Mouse (Mus musculus) lung, adult 18-20 months (tissue): Measurements from ENCODE around the gene Mettl24.
"Not testable (repeated sequence)": the region's sequence is repeated elsewhere in the genome, so short reads cannot be mapped to it uniquely, and the experiment has no call there.

ENCODE experiments used
- DNase-seq, 2 experiments: peaks; one replicate each; pipeline ENCODE4 v3.0.0; 2022; ENCODE audit warnings: mixed read lengths in 2 of 2

Gene Mettl24

DNA sequence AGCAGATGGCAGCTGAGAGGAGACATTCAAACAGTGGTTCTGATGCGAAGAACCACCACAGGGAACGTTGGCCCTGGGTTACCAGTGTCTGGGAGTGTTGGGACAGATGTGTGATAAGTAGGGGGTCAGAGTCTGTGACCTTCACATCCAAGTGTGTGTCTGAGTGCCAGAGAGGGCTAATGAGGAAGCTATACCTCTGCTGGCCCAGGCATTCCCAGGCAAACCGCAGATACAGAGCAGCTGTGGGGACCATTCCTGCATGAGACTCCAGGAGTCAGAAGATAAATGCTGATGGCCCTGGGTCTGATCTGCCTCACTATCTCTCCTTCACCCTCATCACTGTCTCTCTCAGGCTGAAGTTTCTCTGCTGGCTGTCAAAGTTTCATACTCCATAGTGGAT is 57.6 kb downstream of the Mettl24 start:
- DNase-seq, result no peak

DNA sequence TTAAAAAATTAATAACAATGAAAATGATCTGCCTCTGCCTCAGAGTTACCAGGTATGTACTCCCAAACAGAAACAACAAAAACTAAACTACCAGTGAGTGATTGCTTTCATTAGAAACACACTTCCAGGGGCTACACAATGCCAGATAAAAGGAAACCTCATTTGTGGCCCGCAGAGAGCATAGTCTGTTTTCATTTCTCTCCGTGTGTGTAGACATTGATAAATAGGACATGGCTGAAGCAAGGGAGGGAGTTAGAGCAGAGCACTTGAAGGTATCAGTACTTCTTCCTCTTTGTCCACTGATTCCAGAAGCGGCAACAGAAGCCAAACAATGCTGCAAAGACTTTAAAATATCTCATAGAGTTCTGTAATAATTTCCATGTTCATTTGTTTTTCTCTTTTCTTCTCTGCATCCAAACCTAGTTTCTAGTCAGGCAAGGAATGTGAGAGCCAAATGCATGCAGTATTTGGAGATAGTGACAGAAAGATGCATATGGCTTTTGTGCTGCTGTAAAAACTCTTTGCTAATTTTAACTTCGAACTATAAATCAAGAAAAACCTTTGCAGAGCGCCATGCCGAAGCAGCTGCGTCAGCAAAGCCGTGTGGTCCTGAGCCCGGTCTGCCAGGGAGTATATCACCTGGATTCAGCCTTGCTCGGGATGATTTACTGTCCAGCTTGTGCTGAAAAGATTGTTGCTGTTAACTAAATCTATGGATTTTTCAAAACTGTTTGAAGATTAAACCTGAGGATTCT is 67.4 kb downstream of the Mettl24 start:
- DNase-seq, result no peak

DNA sequence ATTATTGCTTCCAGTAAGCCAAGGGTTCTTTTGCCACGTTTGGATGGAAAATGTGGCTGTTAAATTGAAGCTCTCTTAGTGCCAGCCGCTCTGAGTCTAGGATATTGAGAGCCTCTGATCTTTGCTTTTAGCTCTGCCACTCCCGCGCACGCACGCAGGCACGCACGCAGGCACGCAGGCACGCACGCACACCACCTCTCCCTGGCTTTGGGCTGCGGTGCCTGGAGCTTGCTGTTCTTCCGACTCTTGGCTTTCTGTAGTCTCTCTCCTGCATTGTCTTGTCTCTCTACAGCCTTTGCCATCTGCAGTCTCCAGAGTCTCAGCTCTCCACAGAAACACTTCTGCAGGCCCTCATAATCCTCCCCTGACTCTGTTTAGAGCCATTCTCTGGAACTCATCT is 68.1 kb downstream of the Mettl24 start:
- no peak for DNase-seq

DNA sequence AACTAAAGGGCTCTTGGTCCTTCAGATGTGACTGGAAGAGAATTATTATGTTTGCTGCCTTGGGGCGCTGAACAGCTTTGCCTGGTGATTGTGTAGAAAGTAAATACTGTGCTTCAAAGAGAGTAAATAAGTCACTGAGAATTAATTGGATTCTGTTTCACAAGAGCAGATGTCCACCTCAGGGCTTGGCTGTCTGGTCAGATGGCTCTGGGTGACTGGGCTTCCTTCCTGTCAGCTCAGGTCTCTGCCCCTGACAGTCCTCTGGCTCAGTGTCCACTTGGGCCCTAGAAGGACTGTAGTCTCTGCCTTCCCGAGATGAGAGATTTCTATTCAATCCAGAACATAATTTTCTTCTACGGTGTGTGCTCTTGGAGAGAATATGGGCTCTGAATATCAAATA is 70.0 kb downstream of the Mettl24 start:
- no peak for DNase-seq

DNA sequence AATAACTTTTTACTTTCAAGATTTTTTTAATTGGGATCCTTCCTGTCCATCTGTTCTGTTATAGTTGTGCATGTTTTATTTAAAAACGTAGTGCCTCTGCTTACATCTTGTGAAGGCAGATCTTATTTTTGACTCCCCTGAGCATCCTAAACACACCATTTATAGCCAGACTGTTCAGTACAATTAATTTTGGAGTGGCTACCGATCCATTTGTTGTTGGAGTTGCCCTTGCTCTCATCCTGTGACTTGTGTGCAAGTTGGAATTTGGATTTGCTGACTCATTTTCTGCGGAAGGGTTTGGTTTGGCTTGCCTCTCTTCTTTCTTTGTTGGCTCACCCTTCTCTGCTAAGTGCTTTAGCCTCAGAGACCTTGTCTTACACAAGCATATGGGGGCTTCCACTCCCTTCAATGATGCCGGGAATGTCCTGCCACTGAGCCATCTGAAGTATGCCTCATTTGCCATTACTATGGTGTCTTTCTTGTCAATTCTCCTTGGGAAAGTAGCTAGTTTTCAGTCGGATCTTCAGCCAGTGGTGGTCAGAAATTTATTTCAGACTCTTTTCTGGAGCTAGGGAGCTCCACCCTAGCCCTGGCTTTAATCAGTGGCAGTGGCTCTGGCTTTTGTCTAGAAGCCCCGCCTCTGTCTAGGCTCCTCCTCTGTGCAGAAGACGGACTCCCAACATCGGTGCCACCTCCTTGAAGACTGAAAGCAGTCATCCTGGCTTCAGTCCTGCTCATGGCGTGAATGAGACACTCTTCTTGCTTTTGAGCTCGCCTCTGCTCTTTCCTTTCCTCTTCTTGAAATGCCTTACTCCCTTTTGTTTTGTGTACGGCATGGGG is 75.3 kb downstream of the Mettl24 start:
- DNase-seq, result peak; percentile 21 to 22

DNA sequence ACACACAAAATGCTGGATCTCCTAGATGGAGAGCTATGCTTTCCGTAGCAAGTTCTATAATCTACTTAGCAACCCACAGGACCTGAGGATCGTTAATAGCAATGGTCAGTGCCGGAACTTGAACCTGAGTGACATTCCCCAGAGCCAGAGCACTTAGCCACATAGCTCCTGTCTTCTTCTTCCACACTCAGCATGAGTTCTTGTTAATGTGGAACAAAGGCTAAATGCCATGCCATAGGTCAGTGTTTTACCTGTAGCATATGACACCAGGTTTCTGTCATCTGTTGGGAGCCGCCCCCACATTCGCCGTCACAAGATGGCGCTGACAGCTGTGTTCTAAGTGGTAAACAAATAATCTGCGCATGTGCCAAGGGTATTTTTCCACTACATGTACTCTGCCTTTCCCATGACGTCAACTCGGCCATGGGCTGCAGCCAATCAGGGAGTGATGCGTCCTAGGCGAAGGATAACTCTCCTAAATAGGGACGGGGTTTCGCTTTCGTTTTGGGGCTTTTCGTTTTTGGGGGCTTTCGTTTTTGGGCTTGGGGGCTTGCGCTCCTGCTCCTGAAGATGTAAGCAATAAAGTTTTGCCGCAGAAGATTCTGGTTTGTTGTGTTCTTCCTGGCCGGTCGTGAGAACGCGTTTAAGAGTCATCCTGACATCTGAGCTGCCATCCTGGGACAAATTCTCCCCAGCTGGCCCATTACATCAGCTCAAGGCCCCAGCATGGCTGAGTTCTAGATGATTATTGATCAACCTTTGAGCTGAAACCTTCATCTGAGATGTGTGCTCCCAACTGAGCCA is 76.5 kb downstream of the Mettl24 start:
- not testable (repeated sequence) for DNase-seq

DNA sequence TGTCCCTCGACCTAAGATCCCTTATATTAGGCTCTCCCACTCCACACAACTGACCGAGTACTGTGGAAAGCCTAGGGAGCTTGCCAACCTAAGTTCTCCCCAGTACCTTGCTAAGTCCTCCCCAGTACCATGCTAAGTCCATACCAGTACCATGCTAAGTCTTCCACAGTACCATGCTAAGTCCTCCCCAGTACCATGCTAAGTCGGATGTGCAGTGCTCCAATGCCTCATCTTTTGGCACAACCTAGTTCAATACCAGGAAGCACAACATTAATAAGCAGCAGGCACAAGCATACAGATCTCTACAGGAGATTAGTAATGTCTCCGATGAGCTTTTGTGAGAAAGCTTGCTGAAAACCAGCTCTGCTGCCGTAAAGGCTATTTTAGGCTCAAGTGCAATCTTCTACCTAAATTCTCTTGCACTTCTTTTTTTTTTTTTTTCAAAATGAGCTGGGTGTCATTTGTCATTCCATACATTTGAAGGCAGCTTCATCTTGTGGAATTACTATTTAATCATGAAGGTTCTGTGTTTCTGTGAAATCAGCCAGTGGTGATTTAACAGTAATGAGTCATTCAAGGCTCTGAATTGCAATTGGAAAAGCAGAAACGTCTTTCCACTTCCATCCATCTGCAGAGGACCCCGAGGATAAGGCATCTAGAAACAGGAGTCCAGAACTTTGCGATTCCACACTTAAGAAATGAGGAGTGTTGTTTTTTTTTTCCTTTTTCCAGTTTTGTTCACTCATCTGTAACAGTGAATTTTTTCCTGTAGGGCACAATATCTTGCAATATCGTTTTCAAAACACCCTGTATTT is 77.3 kb downstream of the Mettl24 start:
- no peak for DNase-seq

DNA sequence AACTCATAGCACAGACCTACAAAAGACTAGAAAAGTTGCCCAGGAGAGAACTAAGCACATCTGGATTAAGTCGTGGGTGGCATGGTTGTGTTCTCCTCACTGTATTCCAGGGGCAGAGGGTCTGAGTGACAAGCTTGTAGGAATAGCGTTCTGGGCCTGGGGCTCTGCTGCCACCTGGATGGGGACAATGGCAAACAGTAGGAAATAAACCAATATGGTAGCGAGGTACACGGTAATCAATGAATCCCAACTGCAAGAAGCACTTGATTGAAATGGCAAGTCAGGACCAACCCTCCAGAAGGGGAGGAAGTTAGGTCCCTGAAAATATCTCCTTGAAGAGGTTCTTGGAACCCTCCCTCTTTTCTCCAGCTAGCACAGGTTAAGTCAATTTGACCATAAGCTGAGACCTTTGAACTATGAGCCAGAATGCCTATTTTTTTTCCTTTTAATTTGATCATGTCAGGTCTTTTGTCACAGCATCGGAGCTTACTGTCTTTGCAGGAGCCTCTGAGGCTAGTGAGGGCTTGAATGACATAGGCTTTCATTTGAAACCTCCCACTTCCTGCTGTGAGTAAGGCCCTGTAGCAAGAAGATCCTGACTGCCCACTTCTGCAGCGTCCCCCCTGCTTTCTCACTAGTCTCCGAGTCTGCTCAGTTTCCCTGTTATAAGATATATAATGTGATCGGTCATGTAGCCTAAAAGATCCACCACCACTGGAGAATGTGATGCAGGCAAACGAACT is 78.1 kb downstream of the Mettl24 start:
- DNase-seq, result no peak

DNA sequence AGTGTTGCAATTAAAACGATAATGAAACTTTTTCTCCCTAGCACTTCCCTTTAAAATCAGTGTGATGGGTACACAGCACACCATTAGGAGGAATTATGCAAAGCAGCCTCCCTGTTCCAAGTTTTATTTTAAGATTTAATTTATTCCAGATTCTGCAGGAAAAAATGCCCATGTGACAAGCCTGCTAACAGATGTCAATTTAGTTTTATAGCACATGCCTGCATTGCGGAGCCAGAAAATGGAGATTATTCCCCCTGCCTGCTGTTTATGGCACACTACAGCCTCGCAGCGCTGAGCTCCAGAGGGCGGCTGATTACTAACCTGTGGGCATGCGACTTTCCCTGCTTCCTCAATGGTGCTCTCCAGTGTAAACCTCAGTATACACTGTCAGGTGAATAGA is 79.5 kb downstream of the Mettl24 start:
- DNase-seq, result no peak

DNA sequence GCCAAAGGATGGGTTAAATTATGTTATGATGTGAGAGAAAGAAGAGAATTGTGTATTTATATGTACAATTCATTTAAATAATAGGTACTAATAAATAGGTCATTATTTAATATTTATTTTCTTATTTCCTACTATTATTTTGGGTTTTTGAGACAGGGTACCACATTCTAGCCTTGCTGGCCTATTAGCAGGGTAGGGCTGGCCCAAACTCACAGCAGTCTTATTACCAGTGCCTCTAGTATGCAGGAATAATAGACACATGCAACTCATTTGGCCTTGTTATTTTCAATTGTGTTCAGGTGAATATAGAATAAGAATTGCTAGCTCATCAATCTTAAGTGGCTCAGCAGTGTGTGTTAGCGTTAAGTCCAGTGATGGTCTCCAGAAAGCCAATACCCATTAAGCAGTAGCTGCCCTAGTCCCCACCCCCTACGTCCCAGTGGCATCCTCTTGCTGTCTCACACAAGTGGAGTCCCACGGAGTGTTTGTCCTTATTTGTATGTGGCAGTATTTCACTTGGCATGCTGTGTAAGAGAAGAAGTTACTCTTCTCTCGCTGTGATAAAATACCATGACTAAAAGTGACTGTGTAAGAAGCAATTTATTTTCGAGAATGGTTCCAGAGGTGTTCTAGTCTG is 80.1 kb downstream of the Mettl24 start:
- no peak for DNase-seq

DNA sequence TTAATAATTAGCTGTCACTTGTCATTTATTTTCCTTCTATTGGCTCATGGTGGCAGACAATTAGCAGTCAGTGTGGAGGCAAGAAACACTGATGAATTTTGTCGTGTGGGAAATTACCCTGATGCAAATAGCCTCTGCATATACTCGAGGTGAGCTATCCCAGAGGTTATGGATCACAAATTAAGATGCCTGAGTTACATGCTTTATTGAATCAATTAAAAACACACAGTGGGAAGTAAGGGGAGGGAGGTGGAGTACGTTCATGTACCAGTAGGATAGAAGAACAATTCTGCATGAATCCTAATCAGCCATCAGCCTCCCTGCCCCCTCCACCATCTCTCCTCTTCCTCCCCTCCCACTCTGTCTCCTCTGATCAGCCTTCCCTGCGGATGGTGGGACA is 89.2 kb downstream of the Mettl24 start:
- no peak for DNase-seq

DNA sequence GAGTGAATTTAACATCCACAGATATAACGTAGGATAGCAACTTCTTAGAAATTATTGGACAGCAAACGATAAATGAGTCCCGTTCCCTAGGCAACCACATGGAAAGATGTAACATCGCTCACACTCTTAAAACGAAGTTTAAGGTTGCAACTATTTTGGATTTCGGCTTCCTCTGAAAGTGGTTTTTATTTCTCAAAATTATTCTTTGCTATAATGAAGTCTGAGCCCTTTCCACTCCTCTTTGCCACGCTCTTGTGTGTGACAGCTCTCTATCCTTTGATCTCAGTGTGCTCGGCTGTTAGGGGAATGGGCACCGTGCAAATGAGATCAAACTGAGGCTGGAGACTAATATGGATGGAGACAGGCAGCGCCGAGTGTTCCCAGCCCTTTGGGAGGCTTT is 92.1 kb downstream of the Mettl24 start:
- no peak for DNase-seq

DNA sequence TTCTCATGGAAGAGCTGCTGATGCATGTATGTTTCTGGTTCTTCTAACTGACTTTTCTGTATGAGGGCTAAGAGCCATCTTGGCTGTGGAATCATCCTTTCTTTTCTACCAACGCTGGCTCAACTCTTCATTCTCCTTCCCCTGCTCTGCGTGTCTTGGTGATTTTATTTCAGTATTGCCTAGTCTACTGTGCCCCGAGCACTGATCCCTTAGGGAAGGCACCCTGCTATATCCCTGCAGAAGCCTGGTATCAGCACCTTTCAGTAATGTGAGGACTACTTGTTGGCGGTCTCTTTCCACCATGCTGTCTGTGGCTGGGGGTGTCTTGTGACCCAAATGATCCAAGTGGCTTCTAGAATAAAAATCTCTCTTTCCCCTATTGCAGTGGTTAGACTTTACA is 92.6 kb downstream of the Mettl24 start:
- DNase-seq, result no peak

DNA sequence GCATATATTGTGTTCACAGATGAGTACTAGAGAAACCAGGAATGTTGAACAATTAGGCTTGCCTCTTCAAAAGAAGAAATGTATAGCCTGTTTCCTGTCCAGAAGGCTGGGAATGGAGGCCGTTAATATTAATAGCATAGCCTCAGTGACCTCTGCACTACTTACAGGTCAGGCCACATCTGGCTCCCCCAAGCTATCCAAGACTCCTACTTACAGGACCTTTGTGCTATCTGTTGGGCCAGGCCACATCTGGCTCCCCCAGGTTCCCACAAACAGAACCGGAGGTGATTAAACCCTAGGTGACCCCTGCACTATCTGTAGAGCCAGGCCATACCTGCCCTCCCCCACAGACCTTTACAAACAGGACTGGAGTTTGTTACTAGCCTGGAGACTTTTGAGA is 94.1 kb downstream of the Mettl24 start:
- no peak for DNase-seq

DNA sequence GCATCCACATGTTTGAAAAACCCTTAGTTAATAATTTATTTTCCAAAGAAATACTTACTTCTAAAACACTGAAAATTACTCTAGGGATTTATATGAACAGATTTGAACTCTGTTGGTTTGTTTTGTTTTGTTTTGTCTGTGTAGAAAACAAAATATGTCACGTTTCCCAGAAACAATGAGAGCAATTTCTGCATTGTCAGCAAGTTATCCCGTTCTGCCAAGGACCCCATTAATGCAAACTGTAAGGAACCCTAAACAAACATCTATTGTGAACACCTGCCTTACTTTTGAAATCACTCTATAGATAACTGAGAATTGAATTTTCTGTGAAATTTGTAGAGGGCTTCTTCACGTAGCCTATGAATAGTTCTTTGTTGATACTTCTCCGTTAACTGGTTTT is 95.4 kb downstream of the Mettl24 start:
- DNase-seq, result no peak

DNA sequence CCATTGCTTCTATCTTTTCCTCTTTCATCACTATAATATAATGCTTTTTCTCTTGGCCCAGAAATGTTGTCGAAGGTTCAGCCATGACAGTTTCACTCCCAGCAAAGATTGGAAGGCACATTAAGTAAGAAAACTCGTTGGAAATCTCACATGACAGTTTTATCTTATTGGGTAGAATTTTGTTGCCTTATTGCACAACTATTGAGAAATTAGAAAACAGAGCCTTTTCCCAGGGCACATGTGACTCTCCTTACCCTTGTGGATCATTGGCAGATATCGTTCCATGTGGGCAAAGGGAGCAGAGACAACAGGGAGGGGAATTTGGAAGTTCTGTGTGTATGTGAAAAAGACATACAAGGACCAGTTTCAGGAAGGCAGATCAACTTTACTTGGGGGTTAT is 107.3 kb downstream of the Mettl24 start:
- DNase-seq, result no peak

DNA sequence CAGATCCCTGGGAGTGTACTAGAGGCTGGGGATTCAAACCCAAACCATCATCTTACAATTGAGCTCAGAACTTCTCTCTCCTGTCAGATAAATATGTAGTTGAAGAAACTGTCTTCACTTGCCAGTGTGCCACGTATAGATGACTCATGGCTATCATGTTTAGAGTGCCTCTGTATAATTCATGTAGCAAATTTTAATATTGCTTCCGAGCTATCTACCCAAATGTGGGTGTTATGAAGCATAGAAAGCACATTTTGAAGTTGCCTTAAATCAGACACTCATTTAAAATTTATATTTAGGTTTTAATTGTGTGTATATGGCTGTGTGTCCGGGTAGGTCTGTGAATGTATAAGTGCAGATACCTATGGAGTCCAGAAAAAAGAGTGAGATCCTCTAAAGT is 109.0 kb downstream of the Mettl24 start:
- DNase-seq, result no peak

DNA sequence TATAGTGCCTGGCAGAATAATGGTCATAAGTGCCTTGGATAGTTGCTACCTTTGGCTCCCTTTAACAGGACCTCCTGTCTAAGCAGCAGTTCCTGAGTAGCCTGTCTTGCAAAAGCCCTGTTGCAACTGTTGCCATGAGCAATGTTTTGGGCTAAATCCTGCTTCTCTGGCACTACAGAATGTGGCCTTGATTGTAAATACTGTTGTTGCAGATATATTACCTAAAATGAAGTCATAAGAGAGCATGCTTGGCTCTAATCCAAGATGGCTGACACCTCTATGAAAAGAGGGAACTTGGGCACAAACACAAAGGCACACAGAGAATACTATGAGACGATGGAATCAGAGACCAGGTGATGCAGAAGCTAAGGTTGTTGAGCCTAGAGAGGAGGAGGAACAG is 122.1 kb downstream of the Mettl24 start:
- DNase-seq, result no peak

DNA sequence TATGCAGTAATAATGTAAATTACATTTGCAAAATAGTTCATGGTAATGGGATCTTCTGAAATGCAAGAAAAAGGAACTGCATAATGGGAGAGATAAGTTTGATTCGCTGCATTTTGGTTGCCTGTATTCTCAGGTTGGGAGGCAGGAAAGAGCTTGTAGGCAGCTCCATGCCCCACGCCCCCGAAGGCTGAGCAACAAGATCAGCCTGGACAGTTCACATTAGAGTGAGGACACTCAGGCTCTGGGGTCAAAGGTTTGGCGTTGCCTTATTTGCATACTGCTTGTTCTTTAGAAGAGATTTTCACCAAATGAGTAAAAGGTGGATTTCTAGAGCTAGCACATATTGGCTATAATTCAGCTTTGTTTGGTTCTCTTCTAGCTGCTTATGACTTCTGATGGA is 123.1 kb downstream of the Mettl24 start:
- DNase-seq, result no peak

DNA sequence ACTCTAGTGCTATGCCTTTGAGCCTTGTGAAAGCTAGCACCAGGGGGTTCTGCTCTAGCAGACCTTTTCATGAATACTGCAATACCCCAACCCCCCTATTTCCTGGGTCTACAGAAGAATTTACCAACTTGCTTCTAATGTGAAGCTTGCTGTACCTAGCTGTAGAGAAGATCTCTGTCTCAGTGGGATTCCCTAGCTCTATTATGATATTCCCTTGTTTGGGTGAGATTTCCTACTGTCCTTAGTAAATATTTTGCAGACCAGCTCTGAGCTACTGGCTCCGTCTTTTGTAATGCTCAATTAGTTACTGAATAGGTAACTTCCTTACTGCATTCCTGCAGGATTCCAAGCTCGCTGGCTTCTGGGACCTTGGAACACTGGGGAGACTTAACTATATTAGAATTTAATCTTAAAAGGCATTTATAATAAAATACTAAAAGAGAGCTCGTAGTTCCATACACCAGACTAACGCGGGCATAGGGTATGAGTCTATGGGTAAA is 126.4 kb downstream of the Mettl24 start:
- DNase-seq, result not testable (repeated sequence)

DNA sequence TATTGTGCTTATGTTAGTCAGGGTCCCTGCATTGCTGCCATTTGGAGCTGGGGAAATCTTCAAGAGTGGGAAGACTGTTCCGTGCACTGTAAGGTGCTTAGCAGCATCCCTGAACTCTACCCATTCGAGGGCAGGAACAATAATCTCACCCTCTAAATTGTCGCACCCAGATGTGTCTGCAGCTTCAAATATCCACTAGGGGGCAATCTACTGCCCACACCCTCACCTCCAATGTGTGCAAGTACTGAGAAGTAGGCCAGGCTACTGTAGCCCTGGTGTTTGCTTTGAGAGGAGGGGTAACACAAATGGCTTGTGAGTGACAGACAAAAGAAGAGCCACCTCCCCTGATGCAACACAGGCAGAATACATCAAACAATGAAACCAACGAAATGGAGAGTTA is 130.5 kb downstream of the Mettl24 start:
- DNase-seq, result no peak
